Mouse (Mus musculus) embryonic stem cell, embryonic (primary cell): ENCODE measurements around the gene Rsad2.
"Not testable (repeated sequence)": the region's sequence is repeated elsewhere in the genome, so short reads cannot be mapped to it uniquely, and the experiment has no call there.

ENCODE experiments used
- CTCF ChIA-PET, 4 experiments: fragments of 300-600 bp in 2 of 4; fragments of 350-600 bp in 2 of 4; sonication (Branson Sonifier 250); formaldehyde crosslinking; loops; one replicate each; lab custom pipeline; 2022; ENCODE audit warnings: inconsistent platforms in 2 of 4; lab: Charles Lee
- POLR2A ChIA-PET, 4 experiments: fragments of 300-600 bp in 2 of 4; fragments of 350-600 bp in 2 of 4; sonication (Branson Sonifier 250); formaldehyde crosslinking; loops; one replicate each; lab custom pipeline; 2022; ENCODE audit warnings: antibody characterized with exemption in 4 of 4, inconsistent platforms in 1 of 4; lab: Charles Lee

Rsad2 gene

DNA sequence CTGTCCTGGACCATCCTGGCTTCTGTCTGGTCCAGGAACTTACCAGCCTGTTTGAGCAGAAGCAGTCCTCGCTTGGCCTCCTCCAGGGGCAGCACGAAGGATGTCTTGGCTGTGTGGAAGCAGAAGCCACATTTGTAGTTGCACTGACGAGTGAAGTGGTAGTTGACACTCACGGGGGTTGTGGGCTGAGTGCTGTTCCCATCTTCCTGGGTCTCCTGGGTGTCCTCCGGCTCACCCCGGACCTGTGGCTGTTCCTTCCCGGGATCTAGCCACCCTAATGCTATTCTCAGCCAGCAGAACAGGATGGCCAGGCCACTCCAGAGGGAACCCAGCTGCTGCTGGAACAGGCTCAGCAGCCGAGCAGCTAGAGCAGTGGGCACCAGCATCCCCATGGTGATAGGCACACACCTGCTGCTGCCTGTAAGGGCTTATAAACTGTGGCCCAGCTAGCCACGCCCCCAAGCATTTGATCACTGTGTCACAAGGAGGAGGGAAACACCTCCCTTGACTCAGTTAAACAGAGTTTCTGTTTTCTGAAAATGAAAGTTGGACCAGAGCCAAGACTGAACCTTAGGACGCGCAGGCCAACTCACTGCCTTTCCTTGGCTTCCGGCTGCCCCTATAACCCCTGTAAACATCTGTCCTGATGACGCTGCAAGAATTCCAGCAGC is at the start of gene Rsad2:
Gene Rsad2, minus strand, starts transcription at position 425 of the 671 bp plus-strand sequence.
- ChIA-PET POLR2A (interaction anchor here in 1 of 4 experiments (1.3 kb wide), 1 partner anchor 13 kb away, joined by 8 read pairs; the partner anchor contains the start of gene Cmpk2), CTCF (no interaction called here)

GRCm38 (mm10) chr12:26501042-26501441 is 44.8 kb upstream of the Rsad2 start:
- ChIA-PET POLR2A (no interaction called here), CTCF (interaction anchor here in 1 of 4 experiments (0.6 kb wide), 1 partner anchor 20 kb away, joined by 4 read pairs; no protein-coding TSS in a partner anchor)

- ChIA-PET CTCF (interaction anchor here in 2 of 4 experiments (0.5 to 1.0 kb wide), 2 partner anchors 15 to 1863 kb away, joined by 3 to 4 read pairs; no protein-coding TSS in a partner anchor), POLR2A (no interaction called here)
Observed at GRCm38 (mm10) chr12:26489942-26490341, 33.7 kb upstream of the Rsad2 start.

- ChIA-PET CTCF (interaction anchor here in 1 of 4 experiments (0.5 kb wide), 2 partner anchors 26 to 167 kb away, joined by 3 read pairs; no protein-coding TSS in a partner anchor), POLR2A (no interaction called here)
Observed at GRCm38 (mm10) chr12:26488617-26489274, 32.5 kb upstream of the Rsad2 start.

DNA sequence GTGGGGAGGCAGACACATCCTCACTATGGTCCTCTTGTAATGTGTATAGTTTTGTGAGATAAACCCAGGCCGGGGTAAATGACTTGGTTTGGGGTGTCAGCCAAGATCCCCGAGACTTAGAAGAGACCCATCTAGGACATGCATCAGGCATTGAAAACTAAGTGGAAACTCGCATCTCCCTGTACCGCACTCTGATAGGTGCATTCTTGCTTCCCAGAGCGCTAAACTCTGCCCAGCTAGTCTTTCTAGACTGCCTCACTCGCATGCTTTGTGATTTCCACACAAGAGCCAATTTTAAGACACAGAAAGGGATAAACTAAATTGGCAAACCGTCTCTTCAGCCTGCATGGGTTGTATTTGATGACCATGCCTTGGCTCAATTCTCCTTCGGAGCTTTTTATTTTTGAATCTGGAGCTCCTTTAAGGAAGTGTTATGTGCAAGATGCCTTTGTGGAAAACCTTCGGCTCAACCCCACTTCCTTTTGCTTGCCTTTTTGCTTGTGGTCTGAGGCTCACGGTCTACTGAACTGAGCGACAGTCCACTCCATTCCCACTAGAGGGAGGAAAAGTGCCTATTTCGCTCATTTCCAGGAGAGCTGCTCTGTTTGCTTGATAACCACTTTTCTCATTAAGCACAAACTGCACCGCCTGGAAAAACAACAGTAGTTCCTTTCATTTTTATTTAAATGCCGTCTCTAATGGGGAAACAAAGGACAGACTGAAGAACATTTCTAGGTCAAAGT is 31.8 kb upstream of the Rsad2 start:
- CTCF ChIA-PET, result interaction anchor here in 1 of 4 experiments (0.5 to 0.6 kb wide), 3 partner anchors 25 to 247 kb away, joined by 3 to 6 read pairs (median 3); no protein-coding TSS in a partner anchor
- POLR2A ChIA-PET, result no interaction called here

DNA sequence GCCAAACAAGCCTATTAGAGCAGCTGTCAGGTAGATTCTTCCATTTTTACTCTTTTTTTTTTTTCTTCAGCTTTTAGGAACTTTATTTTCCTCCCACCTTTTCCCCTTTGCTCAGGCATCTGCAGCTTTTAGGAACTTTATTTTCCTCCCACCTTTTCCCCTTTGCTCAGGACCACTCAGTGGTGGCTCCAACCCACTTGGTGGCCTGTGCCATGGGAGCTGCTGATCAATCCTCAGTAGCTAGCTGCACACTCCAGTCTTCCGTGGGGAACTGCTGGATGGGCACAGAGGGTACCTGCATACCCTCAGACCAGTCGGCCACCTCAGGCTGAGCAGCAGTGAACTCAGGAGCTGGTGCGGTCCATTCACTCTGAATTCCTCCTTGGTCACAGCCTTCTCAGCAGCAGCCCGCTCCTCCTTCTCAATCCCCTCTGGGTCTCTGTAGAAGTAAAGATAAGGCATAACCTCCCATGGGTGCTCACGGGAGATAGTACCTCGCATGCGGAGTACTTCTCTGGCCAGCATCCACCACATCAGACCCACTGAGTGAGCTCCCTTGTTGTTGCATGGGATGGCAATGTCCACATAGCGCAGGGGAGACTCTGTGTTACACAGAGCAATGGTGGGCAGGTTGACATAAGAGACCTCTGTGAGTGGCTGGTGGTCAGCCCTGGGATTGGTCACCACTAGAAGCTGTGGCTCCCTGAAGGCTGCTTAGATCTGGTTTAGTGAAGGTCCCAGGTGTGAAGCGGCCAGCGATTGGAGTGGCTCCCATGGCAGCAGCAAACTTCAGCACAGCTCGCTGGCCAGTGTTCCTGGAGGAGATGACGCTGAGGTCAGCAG is 29.7 kb upstream of the Rsad2 start:
- POLR2A ChIA-PET, result interaction anchor here in 1 of 4 experiments (1.5 kb wide), 1 partner anchor 16 kb away, joined by 3 read pairs; the partner anchor contains the start of gene Cmpk2
- CTCF ChIA-PET, result not testable (repeated sequence)

DNA sequence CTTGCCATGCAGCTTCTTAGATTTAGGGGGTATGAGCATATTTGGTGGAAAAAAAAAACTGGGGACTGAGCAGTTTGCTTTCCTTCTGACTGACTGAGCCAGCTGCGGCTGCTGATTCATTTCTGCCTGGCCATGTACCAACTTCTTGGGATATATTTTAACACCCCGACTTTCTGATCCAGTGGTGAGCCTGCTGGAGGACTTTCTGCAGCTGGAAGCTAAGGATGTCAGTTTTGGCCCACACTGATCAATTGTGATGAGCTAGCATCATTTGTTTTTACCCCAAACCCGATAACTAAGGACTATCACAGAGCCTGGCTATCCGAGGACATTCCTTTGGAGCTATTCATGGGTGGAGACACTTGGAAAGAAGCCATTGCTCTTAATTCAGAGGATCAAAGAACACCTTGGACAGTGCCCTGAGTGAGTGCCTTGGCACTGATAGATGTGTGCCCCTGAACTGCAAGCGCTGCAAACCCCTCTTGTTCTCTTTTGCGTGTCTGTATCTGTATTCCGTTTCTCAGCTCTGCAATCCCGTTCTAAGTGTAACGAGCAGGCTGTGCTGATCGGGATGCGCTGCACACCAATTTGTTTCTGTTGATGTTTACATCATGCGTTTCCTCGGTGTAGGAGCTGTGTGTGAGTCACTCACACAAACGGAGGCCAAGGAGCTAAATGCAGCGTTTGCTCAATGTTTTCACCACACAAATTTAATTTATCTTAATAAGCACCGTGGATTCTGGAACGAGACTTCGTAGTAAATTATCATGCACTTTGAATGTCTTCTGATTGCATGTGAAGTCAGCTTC is 22.1 kb upstream of the Rsad2 start:
- POLR2A ChIA-PET, result interaction anchor here in 1 of 4 experiments (1.1 kb wide), 1 partner anchor 16 kb away, joined by 3 read pairs; no protein-coding TSS in a partner anchor
- CTCF ChIA-PET, result no interaction called here

GRCm38 (mm10) chr12:26477198-26477597 is 20.9 kb upstream of the Rsad2 start:
- ChIA-PET CTCF (no interaction called here), POLR2A (no interaction called here)

DNA sequence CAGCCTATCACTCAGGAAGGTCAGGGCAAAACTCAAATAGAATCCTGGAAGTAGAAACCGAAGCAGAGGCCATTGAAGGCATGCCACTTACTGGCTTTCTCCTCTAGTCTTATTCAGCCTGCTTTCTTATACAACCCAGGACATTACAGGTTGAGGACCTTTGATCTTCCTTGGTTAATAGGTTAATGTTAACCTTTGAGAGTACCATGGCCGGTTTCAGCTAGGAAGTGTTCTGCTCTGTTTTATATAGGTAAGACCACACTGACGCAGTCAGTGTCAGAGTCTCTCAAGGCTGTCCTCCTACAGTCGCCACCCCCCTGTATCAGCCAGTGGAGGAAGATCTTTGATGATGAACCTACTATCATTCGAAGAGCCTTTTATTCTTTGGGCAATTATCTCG is 17.5 kb upstream of the Rsad2 start:
- ChIA-PET POLR2A (no interaction called here), CTCF (no interaction called here)

- POLR2A ChIA-PET, result interaction anchor here in 1 of 4 experiments (0.8 kb wide), 1 partner anchor 121 kb away, joined by 3 read pairs; no protein-coding TSS in a partner anchor
- CTCF ChIA-PET, result no interaction called here
Observed at GRCm38 (mm10) chr12:26472770-26473481, 16.7 kb upstream of the Rsad2 start.

DNA sequence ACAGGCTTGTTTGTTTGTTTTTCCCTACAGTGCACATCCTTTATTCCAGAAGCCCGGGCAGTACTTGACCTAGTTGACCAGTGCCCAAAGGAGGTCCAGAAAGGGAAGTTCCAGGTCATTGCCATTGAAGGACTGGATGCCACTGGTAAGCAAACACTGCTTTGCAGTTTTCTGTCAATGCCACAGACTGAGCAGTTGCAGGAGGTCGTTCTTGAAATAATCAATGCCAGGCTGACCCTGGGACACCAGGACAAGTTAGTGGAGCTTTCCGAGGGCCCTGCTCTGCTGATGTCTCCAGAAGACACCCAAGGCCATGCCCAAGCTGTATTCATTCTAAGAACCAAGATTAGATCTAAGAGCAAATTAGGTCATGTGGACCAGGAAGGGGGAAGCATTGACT is 15.1 kb upstream of the Rsad2 start:
- ChIA-PET CTCF (interaction anchor here in 1 of 4 experiments (0.6 kb wide), 1 partner anchor 73 kb away, joined by 7 read pairs; no protein-coding TSS in a partner anchor), POLR2A (no interaction called here)

DNA sequence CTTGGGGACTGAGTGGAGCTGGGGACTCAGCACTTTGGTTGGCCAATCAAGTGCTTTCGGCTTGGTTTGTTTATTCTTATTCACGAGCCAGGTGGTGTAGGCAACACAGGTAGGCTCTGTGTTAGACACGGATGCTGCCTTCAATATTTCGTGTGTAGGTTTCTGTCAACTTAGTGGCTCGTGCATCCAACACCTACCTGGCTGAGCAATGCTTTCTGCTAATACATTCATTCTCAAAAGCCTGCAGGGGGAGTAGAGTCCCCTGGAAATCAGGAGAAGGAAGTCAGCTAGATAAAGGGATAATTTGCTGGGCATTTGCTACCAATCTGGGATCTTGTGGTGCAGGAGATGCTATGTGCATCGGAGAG is 13.8 kb upstream of the Rsad2 start:
- CTCF ChIA-PET, result interaction anchor here in 2 of 4 experiments (0.6 kb wide), 2 partner anchors 23 to 85 kb away, joined by 3 read pairs; no protein-coding TSS in a partner anchor
- POLR2A ChIA-PET, result interaction anchor here in 2 of 4 experiments (1.4 to 2.0 kb wide), 2 partner anchors 14 to 16 kb away, joined by 3 to 8 read pairs; partner anchors contain the start of gene Rsad2 (in 1 of the 2)

DNA sequence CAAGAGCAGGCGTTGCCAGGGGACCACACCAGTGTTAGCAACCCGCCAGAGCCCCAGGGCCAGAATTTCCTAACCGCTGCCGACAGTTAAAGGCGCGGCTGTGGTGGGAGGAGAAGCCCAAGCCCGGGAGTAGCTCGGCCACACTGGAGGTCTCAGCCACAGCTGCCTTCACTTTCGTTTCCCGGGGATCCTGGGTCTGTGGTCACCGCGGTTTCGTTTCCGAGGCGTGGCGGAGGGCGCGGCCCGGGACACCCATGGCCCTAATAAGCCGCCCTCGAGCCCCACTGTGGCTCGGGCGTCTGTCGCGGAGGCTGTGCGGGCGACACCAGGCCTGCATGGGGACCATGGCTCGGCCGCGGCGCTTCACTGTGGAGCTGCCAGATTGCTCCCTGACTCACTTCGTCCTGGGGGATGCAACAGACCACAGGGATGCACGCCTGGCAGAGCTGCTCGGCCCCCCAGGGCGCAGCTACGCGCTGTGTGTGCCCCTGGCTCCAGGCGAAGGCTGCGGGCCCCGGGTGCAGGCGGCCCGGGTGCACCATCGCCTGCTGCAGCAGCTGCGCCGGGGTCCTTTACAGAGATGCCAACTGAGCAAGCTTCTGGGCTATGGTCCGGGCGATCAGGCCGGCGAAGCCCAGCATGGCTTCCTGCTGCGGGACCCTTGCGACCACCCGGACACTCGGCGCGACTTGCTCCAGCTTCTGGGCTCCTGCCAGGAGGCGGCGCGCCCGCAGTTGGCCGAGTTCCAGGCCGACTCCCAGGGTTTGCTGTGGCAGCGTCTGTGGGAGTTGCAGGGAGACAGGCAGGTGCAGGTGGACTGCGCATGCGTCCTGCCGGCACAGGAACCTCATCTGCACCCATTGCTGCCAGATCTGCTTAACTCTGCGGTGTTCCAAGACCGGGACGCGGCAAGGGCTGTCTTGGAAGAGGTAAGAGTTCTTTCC is 13.1 kb upstream of the Rsad2 start, which contains the start of gene Cmpk2:
Gene Cmpk2, plus strand, starts transcription at position 107 of the 944 bp plus-strand sequence.
- CTCF ChIA-PET, result interaction anchor here in 2 of 4 experiments (0.6 kb wide), 2 partner anchors 23 to 86 kb away, joined by 3 read pairs; no protein-coding TSS in a partner anchor
- POLR2A ChIA-PET, result interaction anchor here in 3 of 4 experiments (0.6 to 2.0 kb wide), 10 partner anchors 9 to 1372 kb away, joined by 3 to 8 read pairs (median 3); partner anchors contain the start of gene Rsad2 (in 1 of the 3)

GRCm38 (mm10) chr12:26465600-26465999 is 9.3 kb upstream of the Rsad2 start:
- ChIA-PET POLR2A (no interaction called here), CTCF (interaction anchor here in 1 of 4 experiments (0.8 kb wide), 1 partner anchor 21 kb away, joined by 5 read pairs; no protein-coding TSS in a partner anchor)

DNA sequence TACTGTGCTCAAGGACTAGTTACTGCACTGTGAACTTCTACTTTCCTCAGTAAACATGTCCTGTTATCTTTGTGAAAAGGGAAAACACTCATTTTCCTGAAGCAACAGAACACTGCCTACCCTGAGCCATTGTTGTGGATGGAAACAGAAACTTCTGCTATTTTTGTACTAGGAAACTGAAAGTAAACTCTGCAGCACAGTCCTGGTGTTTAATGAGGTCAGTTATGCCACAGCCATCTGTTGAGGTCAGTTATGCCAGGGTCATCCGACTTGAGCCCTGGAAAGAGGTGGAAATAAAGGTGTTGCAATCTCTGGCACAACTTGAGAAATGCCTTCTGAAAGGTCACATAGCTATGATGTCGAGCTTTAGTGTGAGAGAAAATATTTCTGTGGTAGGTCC is 3.8 kb upstream of the Rsad2 start:
- CTCF ChIA-PET, result interaction anchor here in 2 of 4 experiments (0.6 to 1.0 kb wide), 2 partner anchors 20 kb away, joined by 3 read pairs; no protein-coding TSS in a partner anchor
- POLR2A ChIA-PET, result interaction anchor here in 1 of 4 experiments (0.7 to 1.1 kb wide), 2 partner anchors 9 to 20 kb away, joined by 3 to 4 read pairs; partner anchors contain the start of gene Cmpk2
